ENCODE assay signal across 15 mouse cellular contexts in the genomic region with DNA sequence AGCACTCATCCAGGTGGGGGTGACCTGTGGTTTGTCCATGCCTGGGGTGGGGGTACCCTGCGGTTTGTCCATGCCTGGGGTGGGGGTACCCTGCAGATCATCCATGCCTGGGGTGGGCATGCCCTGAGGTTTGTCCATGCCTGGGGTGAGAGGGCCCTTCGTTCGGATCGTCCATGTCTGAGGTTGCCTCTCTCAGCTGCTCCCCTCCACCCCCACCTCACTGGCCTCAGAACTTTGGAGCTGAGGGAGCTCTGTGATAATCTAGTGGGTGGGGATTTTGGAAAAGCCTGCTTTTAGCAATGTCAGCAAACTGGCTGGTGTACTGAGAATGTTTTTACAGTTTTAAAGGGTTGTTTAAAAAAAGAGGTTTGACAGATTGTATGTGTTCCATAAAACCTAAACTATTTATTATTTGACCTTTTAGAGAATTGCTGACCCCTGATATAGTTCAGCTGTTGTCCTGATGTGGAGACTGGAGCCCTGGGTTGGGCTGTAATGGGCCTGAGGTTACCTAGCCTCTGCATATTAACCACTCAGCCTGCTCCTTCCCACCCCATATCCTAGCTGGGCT. TPM values are rescaled to one million over a fixed set of nuclear protein-coding genes. Genes with fewer than 3 reads are reported as not detected.
A peak's percentile ranks its signal among the peaks of the same experiment; 100 is the strongest.
DNase-seq lines count a peak whose midpoint lies in the region; ATAC-seq lines count a peak whose summit lies in the region.
"Had no signal": no experiment of that assay in that cellular context is flagged by ENCODE, and none has a peak within 500 bp of the region (broad histone marks: within the 10 kb centered on the region; RNA-seq: fewer than 3 reads in every experiment).

No protein-coding gene starts in this region.

- H3K4me1 ChIP-seq in hindbrain, embryonic 10.5 days (replicated peaks), result peaks cover 47% of the 10 kb centered on the region
- no peaks in the 10 kb centered on the region for H3K4me1 ChIP-seq in hindbrain, embryonic 11.5 days (replicated peaks; ENCODE audit: control insufficient read depth, insufficient read depth, low read length)
- H3K4me1 ChIP-seq in lung, embryonic 16.5 days (replicated peaks; ENCODE audit: control insufficient read depth, insufficient read depth, low read length), result peaks cover 41% of the 10 kb centered on the region
- H3K4me1 ChIP-seq in intestine, embryonic 15.5 days (replicated peaks), result peaks cover 30% of the 10 kb centered on the region
- peaks cover 22% of the 10 kb centered on the region for H3K4me1 ChIP-seq in stomach, embryonic 15.5 days
- H3K4me1 ChIP-seq: midbrain, embryonic 15.5 days had no signal

- H3K36me3 ChIP-seq in hindbrain, embryonic 10.5 days, result no peaks in the 10 kb centered on the region
- no peaks in the 10 kb centered on the region for H3K36me3 ChIP-seq in hindbrain, embryonic 11.5 days (ENCODE audit: control insufficient read depth, insufficient read depth, low read length)
- peaks cover 22% of the 10 kb centered on the region for H3K36me3 ChIP-seq in lung, embryonic 16.5 days (ENCODE audit: control insufficient read depth, insufficient read depth, low read length)
- peaks cover 24% of the 10 kb centered on the region for H3K36me3 ChIP-seq in intestine, embryonic 15.5 days
- peaks cover 30% of the 10 kb centered on the region for H3K36me3 ChIP-seq in stomach, embryonic 15.5 days
- H3K36me3 ChIP-seq: midbrain, embryonic 15.5 days; neural tube, embryonic 13.5 days had no signal

- no peak for DNase-seq in hindbrain, embryonic 10.5 days (ENCODE audit: low spot score)
- DNase-seq in hindbrain, embryonic 11.5 days (ENCODE audit: low spot score), result no peak
- no peak for DNase-seq in lung, postnatal 36 days
- DNase-seq in testis, postnatal 10 days (ENCODE audit: low spot score), result no peak
- DNase-seq: adrenal gland, postnatal 36 days; cerebellum, adult 11 months; right cerebral cortex, adult 18-20 months; thymus, postnatal 4 days had no signal

- no peak overlapping the region for H3K9ac ChIP-seq in hindbrain, embryonic 11.5 days (ENCODE audit: low read depth, low read length)
- H3K9ac ChIP-seq in lung, embryonic 16.5 days (ENCODE audit: low read length), result peak overlapping the region; percentile 19; the same call in 1 of the 2 replicates
- no peak overlapping the region for H3K9ac ChIP-seq in intestine, embryonic 15.5 days
- H3K9ac ChIP-seq in stomach, embryonic 15.5 days, result no peak overlapping the region
- H3K9ac ChIP-seq: liver, embryonic 14.5 days; midbrain, embryonic 15.5 days; neural tube, embryonic 13.5 days had no signal

- no peak overlapping the region for H3K4me3 ChIP-seq in hindbrain, embryonic 10.5 days
- no peak overlapping the region for H3K4me3 ChIP-seq in hindbrain, embryonic 11.5 days (ENCODE audit: low read depth, low read length)
- no peak overlapping the region for H3K4me3 ChIP-seq in lung, embryonic 16.5 days (ENCODE audit: low read length)
- H3K4me3 ChIP-seq in intestine, embryonic 15.5 days (replicated peaks), result no peak overlapping the region
- H3K4me3 ChIP-seq in stomach, embryonic 15.5 days (replicated peaks), result no peak overlapping the region
- H3K4me3 ChIP-seq: midbrain, embryonic 15.5 days; neural tube, embryonic 13.5 days had no signal

- H3K4me2 ChIP-seq in hindbrain, embryonic 11.5 days (replicated peaks; ENCODE audit: low read depth, low read length), result no peak overlapping the region
- no peak overlapping the region for H3K4me2 ChIP-seq in lung, embryonic 16.5 days (ENCODE audit: low read depth, low read length)
- H3K4me2 ChIP-seq in intestine, embryonic 15.5 days (replicated peaks), result no peak overlapping the region
- H3K4me2 ChIP-seq in stomach, embryonic 15.5 days, result 0 out of 2 replicates have a peak overlapping the region, but pooled peaks have one; percentile 21
- H3K4me2 ChIP-seq: midbrain, embryonic 15.5 days; neural tube, embryonic 13.5 days had no signal

- WGBS in hindbrain, embryonic 10.5 days, result 81% methylated on average over 4 of the region's 4 CpGs
- WGBS in hindbrain, embryonic 11.5 days, result 84% methylated on average over 4 of the region's 4 CpGs
- 66% methylated on average over 4 of the region's 4 CpGs for WGBS in lung, embryonic 16.5 days
- 57% methylated on average over 4 of the region's 4 CpGs for WGBS in intestine, embryonic 15.5 days
- 42% methylated on average over 4 of the region's 4 CpGs for WGBS in stomach, embryonic 15.5 days

- H3K27ac ChIP-seq in hindbrain, embryonic 10.5 days, result 0 out of 2 replicates have a peak overlapping the region, but pooled peaks have one; percentile 81
- H3K27ac ChIP-seq in hindbrain, embryonic 11.5 days (ENCODE audit: low read depth, low read length), result no peak overlapping the region
- peak overlapping the region; percentile 99 for H3K27ac ChIP-seq in lung, embryonic 16.5 days (ENCODE audit: low read length)
- peak overlapping the region; percentile 95 for H3K27ac ChIP-seq in intestine, embryonic 15.5 days
- peak overlapping the region; percentile 97 for H3K27ac ChIP-seq in stomach, embryonic 15.5 days
- H3K27ac ChIP-seq: liver, embryonic 14.5 days; midbrain, embryonic 15.5 days; neural tube, embryonic 13.5 days had no signal

- ATAC-seq in hindbrain, embryonic 11.5 days (ENCODE audit: low FRiP score), result no peak
- ATAC-seq in lung, embryonic 16.5 days (ENCODE audit: low read depth), result peak; percentile 10; the same call in 1 of the 2 replicates
- ATAC-seq in intestine, embryonic 15.5 days, result no peak
- ATAC-seq in stomach, embryonic 15.5 days (ENCODE audit: insufficient read depth, low FRiP score, low read depth), result 0 out of 2 replicates have a peak, but pooled peaks have one; percentile 8
- ATAC-seq: hindbrain, embryonic 16.5 days; midbrain, embryonic 15.5 days had no signal

- H3K9me3 ChIP-seq in hindbrain, embryonic 10.5 days, result no peaks in the 10 kb centered on the region
- no peaks in the 10 kb centered on the region for H3K9me3 ChIP-seq in hindbrain, embryonic 11.5 days (ENCODE audit: control insufficient read depth, low read length)
- H3K9me3 ChIP-seq in lung, embryonic 16.5 days (ENCODE audit: control insufficient read depth, low read length), result no peaks in the 10 kb centered on the region
- H3K9me3 ChIP-seq in intestine, embryonic 15.5 days, result no peaks in the 10 kb centered on the region
- no peaks in the 10 kb centered on the region for H3K9me3 ChIP-seq in stomach, embryonic 15.5 days
- H3K9me3 ChIP-seq: midbrain, embryonic 15.5 days; neural tube, embryonic 13.5 days had no signal

- H3K27me3 ChIP-seq in hindbrain, embryonic 10.5 days (ENCODE audit: insufficient read depth, poor library complexity, severe bottlenecking), result no peaks in the 10 kb centered on the region
- no peaks in the 10 kb centered on the region for H3K27me3 ChIP-seq in hindbrain, embryonic 11.5 days (ENCODE audit: control insufficient read depth, insufficient read depth, low read length)
- no peaks in the 10 kb centered on the region for H3K27me3 ChIP-seq in lung, embryonic 16.5 days (ENCODE audit: control insufficient read depth, insufficient read depth, low read depth, low read length)
- H3K27me3 ChIP-seq in intestine, embryonic 15.5 days (replicated peaks), result no peaks in the 10 kb centered on the region
- H3K27me3 ChIP-seq in stomach, embryonic 15.5 days (replicated peaks), result no peaks in the 10 kb centered on the region
- H3K27me3 ChIP-seq: midbrain, embryonic 15.5 days; neural tube, embryonic 13.5 days had no signal

RNA-seq across cellular contexts. Expression of a gene that starts 18.7 kb away (rescaled TPM):
- 0.82 and 1.3 TPM in 2 replicates for polyA plus RNA-seq in hindbrain, embryonic 10.5 days (2016; fragmentation: Nextera tagmentation; extraction: Ambion mirVana)
- 0.99 TPM in 1 of 2 replicates, not detected in the other for polyA plus RNA-seq in hindbrain, embryonic 11.5 days (2014; fragmentation: Nextera tagmentation; extraction: Ambion mirVana)
- polyA plus RNA-seq in lung, embryonic 16.5 days (2015; fragmentation: Nextera tagmentation; extraction: Ambion mirVana), result 2.4 and 8.8 TPM in 2 replicates
- 3.5 and 5.7 TPM in 2 replicates for polyA plus RNA-seq in intestine, embryonic 15.5 days (2015; fragmentation: Nextera tagmentation; extraction: Ambion mirVana)
- polyA plus RNA-seq in stomach, embryonic 15.5 days (2015; fragmentation: Nextera tagmentation; extraction: Ambion mirVana), result 3.6 and 8.0 TPM in 2 replicates
- polyA plus RNA-seq: liver, embryonic 14.5 days; midbrain, embryonic 15.5 days; neural tube, embryonic 13.5 days had no signal

RNA-seq across cellular contexts. Expression of a gene that starts 29.5 kb away (rescaled TPM):
- polyA plus RNA-seq in hindbrain, embryonic 10.5 days (2016; fragmentation: Nextera tagmentation; extraction: Ambion mirVana), result 18.3 and 30.3 TPM in 2 replicates
- 14.4 and 17.8 TPM in 2 replicates for polyA plus RNA-seq in hindbrain, embryonic 11.5 days (2014; fragmentation: Nextera tagmentation; extraction: Ambion mirVana)
- 14.8 and 22.5 TPM in 2 replicates for polyA plus RNA-seq in lung, embryonic 16.5 days (2015; fragmentation: Nextera tagmentation; extraction: Ambion mirVana)
- polyA plus RNA-seq in intestine, embryonic 15.5 days (2015; fragmentation: Nextera tagmentation; extraction: Ambion mirVana), result 15.4 and 16.6 TPM in 2 replicates
- 9.1 and 15.9 TPM in 2 replicates for polyA plus RNA-seq in stomach, embryonic 15.5 days (2015; fragmentation: Nextera tagmentation; extraction: Ambion mirVana)

RNA-seq across cellular contexts. Expression of a gene that starts 44.1 kb away (rescaled TPM):
- 14.7 and 19.2 TPM in 2 replicates for polyA plus RNA-seq in hindbrain, embryonic 10.5 days (2016; fragmentation: Nextera tagmentation; extraction: Ambion mirVana)
- polyA plus RNA-seq in hindbrain, embryonic 11.5 days (2014; fragmentation: Nextera tagmentation; extraction: Ambion mirVana), result 13.9 and 14.2 TPM in 2 replicates
- 115 and 118 TPM in 2 replicates for polyA plus RNA-seq in lung, embryonic 16.5 days (2015; fragmentation: Nextera tagmentation; extraction: Ambion mirVana)
- 56.3 and 58.4 TPM in 2 replicates for polyA plus RNA-seq in intestine, embryonic 15.5 days (2015; fragmentation: Nextera tagmentation; extraction: Ambion mirVana)
- 88.7 and 92.5 TPM in 2 replicates for polyA plus RNA-seq in stomach, embryonic 15.5 days (2015; fragmentation: Nextera tagmentation; extraction: Ambion mirVana)

Comparison
In these comparisons a context has a peak if more than half of its experiments do, and no peak if none do; other contexts are left out.
1. ATAC-seq: peak in lung, embryonic 16.5 days (single experiment) and stomach, embryonic 15.5 days (single experiment); none in hindbrain, embryonic 11.5 days (single experiment) and intestine, embryonic 15.5 days (single experiment).